Mouse (Mus musculus) heart, adult 8-10 months (tissue): ENCODE data around the gene Hoxc10. TPM values are rescaled to one million over a fixed set of nuclear protein-coding genes. Genes with fewer than 3 reads are reported as not detected.

Source experiments
- DNase-seq: peaks from one replicate; pipeline ENCODE4 v3.0.0; 2022; ENCODE audit warnings: low spot score
- total RNA-seq, 4 experiments: library from RNA; stranded (reverse); gene quantifications; 2 replicates each; pipeline ENCODE4 v1.2.4; 2022

Gene Hoxc10
- total RNA-seq, 4 experiments from 2014 or later, result not detected

- no peak for DNase-seq
Measured at GRCm38 (mm10) chr15:102943468-102943813, 23.2 kb upstream of the Hoxc10 start.

DNA sequence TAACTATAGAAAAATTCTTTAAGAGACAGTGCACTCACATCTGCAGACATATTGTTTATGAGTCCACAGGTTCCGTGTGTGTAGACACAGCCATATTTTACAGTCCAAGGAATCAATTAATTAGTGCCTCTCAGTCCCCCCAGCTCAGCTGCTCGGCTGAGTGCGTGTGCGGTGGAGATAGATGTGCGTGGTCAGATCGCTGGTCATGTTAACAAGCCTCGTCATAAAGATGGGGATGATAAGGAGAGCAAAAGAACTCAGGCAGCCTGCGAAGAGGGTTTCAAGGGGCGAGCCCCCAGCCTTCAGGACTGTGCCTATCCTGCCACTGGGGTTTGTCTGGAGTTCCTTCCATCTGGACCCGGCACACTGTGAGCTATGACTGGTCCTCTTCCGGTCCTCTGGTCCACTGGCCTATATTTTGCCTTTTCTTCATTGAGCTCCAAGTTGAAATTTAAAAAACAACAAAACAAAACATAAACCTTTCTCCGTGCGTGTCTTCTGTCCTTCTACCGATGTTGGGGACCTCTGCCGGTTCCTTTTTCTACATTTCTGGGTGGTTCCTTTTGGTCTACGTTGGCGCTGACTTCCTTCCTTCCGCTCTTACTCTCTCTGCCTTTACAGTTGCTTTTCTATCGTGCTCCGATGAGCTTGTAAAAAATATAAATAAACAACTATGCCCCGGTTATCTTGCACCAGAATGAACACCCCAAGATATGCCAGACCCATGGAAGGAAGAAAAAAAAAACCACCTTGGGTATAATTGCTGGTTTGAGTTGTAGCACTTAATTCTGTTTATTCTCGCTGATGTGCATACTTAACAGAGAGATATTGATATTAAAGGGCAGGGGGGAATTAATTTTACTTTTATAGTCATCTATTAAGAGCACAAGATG, 21.2 kb upstream of the Hoxc10 start:
- DNase-seq, result no peak

DNA sequence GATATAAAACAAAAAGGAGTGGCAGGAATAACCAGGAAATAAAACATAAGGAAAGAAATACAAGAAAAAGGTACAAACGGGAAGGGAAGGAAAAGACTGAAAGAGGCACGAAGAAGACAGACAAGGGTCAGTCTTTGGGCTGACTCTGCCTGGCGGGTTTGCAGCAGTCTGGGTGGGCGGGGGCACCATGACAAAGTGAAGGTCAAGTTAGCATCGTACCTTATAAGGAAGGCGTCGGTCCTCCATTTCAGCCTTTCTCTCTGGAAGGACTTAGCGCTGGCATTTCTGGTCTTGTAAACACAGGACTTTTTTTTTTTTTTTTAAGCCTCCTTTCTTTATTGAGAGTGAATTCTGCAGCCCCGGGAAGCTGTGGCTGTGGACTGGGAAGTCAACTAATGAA, 19.3 kb upstream of the Hoxc10 start:
- DNase-seq, result no peak

DNA sequence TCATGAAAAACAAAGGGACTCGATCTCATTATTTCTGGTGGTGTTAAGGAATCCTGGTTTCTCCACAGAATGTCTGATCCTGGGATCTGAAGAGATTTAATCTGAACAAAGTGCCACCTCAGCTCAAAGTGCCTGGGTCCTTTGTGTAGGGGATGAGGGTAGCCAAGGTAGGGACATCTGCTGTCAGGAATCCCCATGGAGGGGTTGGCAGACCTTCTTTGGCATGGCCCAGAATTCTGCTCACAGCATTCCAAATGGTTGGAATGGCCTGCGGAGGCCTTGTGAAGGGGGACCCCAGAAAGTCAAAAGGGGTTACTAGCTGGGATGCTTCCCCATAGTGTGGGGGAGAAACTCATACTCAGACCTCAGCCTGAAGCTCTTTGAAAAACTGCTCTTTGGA, 17.8 kb upstream of the Hoxc10 start:
- no peak for DNase-seq

DNA sequence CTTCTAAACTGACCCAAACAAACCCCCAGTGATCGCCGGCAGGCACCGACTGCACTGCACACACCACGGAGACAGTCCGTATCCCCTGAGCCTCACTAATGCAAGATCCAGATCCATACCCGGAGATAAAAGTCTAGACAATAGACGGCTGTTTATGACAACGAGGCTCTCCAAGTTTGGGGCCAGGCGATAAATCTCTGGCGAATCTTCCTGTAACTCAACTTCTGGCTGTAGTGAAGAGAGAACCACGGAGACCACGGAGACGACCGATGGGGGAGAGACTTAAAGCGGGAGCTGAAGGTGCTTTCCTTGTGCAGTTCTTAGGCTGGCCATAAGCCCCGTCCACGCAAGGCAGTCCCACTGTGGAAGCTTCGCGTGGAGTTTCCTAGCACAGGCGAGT, 16.9 kb upstream of the Hoxc10 start:
- DNase-seq, result no peak

GRCm38 (mm10) chr15:102950877-102951276, 15.7 kb upstream of the Hoxc10 start:
- DNase-seq, result no peak

GRCm38 (mm10) chr15:102953561-102953960, 13.0 kb upstream of the Hoxc10 start:
- no peak for DNase-seq

DNA sequence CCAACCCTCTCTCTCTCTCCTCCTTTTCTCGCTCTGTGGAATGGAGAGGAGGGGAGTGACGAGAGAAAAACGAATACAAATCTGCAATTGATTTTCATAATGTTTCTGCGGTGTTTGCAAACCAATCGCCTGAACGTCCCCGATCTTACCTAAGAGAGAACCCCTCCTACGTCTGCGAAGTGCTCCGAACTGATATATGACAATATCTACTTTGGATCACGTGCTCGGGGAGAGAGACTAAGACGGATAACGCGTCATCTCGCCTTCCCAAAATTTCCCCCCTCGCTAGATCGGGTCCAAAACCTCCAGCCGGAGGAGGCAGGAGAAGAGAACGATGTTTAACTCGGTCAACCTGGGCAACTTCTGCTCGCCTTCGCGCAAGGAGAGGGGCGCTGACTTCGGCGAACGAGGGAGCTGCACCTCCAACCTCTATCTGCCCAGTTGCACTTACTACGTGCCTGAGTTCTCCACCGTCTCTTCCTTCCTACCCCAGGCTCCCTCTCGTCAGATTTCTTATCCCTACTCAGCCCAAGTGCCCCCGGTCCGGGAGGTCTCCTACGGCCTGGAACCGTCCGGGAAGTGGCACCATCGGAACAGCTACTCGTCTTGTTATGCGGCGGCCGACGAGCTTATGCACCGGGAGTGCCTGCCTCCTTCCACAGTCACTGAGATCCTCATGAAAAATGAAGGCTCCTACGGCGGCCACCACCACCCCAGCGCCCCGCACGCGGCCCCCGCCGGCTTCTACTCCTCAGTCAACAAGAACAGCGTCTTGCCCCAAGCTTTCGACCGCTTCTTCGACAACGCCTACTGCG, 12.2 kb upstream of the Hoxc10 start, which contains the start of gene Hoxc11:
TSS of gene Hoxc11 (plus strand) at position 236 of the 815 bp plus-strand sequence.
- DNase-seq, result no peak

DNA sequence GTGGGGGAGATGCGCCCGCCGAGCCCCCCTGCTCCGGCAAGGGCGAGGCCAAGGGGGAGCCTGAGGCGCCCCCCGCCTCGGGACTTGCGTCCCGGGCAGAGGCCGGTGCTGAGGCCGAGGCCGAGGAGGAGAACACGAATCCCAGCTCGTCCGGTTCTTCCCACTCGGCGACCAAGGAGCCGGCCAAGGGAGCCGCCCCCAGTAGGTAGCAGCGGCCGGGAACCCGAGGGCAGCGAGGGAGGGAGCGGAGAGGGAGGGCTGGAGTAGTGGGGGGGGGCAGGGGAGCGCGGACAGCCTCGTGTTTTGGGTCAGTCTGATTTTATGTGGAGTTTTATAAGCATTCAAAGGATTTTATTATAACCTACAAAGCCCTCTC, 11.6 kb upstream of the Hoxc10 start:
- no peak for DNase-seq

DNA sequence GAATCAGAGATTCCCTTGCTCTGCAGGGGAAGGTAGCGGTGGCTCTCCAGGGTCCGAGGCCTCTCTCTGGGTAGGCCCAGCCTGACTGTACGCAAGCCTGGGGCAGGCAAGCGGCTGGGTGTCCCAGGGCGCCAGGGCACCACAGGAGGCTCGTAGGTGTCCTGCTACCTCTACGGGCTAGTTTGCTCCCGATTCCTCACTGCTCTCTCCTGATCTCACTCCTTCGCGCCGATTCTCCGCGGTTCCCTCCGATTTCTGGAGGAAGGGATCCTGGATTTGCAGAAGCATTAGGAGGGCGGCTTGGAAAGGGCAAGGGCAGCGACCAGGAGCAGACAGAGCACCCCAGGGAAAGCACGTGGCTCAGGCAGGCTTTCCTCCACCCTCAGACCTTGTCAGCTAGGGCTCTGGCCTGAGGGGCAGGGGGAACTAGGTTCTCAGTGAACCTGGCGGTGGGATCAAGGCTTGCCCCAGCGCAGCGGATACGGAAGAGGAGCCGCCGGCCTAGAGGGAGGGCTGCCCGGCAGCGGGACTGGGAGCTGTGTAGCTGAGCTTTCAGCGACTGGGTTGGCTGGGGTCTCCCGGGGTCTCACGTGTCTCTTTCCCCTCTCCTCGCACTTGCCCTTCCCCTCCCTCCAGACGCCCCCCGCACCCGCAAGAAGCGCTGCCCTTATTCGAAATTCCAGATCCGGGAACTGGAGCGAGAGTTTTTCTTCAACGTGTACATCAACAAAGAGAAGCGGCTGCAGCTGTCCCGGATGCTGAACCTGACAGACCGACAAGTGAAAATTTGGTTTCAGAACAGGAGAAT, 10.6 kb upstream of the Hoxc10 start:
- DNase-seq, result no peak

GRCm38 (mm10) chr15:102956906-102957305, 9.7 kb upstream of the Hoxc10 start:
- no peak for DNase-seq

DNA sequence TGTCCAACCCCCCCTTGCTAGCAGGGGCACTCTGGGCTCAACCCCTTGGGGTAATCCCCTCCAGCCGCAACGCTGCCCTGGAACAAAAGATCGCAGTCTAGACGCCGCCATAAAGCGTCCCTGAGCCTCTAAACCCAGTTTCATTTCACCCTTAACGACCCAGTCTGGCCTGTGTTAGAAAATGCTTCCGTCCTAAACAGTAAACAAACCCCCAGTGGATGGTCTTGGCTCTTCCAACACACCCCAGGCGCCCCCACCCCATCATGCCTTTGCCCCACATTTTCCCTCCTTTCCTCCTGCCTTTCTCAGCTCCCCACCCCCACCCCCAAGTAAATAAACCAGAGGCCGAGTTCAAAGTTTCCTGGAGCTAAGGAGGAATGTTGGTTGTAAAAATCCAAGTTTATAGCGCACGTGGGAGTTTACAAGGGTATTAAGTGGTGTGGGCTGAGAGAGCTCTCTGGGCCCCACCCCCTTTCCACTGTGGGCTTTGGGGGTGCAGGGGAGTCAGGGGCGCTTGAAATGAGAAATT, 6.9 kb upstream of the Hoxc10 start:
- no peak for DNase-seq

DNA sequence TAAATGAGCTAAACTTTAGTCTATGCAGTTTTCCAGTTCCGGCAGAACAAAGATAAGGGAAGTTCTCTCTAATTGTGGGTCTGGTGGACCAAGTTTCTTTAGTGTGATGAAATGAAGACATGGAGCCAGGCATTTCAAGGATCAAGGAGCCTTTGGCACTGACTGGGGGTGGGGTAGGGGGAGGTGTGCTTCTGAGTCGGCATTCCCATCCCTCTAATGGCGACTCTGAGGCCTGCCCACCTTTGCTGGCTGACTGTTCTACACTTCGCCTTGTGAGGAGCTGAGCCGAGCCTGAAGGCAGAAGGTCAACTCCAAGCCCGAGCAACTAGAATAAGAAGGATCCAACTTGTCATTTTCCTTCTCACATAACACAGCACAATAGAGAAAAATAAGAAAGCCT, 4.9 kb upstream of the Hoxc10 start:
- no peak for DNase-seq

- DNase-seq, result no peak
Measured at GRCm38 (mm10) chr15:102962492-102962891, 4.1 kb upstream of the Hoxc10 start.

DNA sequence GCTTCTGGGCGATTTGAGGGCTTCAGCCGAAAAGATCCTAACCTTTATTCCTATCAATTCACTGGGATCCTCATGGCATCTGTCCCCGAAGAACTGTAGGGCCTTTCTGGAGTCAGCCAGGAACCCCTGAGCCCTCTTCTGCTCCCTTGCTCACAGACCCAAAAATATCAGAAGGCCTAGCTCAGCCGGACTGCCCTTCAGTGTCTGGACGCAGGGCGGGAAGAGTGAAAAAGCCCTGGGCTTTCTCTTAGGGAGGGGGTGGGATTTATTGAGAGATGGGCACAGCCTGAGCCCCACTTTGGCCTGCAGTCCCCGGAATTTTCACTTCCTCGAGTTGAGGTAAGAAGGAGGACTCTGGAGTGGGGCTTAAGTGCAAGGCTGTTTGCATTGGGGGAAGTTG, 3.3 kb upstream of the Hoxc10 start:
- DNase-seq, result no peak

DNA sequence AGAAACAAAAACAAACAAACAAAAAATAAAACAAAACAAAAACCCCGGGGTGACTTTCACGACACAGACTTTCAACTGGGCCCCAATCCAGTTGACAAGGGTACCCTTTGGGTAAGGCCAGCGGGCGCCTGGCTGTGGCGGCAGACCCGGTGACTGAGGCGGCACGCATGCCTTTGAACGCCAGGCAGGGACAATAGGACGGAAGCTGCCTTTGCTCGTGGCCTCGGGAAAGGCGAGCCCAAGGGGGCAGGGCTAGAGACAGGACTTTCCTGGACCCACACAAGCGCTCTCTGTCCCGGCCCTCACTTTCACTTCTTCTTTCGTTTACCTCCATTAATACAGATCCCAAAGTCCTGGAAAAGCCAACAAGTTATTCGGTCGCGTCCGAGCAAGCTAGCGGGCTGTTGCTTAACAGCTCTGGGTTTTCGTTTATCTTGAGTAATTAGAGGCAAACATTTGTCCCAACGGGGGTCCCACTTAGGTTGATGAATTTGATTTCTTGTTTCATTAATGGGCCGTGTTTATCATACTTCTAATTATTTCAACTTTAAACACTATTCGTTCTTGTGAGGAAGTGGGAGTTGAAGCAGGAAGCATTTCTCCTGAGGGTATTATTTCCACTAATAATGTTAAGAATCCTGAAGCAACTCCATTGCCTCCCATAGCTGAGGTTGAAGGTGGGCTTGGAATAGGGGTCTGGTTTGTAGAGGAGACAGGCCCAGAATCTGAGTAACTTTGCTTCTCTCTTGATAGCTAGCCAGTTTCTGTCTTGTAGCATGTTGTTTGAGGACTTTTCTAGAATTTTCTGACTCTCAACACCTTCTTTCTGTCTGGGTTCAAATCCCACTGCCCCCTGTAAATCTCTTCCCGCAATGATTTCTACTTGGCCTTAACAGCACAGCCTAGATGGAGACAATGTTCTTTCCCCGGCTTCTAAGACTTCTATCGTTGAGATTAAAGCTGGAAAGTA, 2.6 kb upstream of the Hoxc10 start:
- DNase-seq, result no peak

GRCm38 (mm10) chr15:102965003-102965891, 1.3 kb upstream of the Hoxc10 start:
- DNase-seq, result no peak

DNA sequence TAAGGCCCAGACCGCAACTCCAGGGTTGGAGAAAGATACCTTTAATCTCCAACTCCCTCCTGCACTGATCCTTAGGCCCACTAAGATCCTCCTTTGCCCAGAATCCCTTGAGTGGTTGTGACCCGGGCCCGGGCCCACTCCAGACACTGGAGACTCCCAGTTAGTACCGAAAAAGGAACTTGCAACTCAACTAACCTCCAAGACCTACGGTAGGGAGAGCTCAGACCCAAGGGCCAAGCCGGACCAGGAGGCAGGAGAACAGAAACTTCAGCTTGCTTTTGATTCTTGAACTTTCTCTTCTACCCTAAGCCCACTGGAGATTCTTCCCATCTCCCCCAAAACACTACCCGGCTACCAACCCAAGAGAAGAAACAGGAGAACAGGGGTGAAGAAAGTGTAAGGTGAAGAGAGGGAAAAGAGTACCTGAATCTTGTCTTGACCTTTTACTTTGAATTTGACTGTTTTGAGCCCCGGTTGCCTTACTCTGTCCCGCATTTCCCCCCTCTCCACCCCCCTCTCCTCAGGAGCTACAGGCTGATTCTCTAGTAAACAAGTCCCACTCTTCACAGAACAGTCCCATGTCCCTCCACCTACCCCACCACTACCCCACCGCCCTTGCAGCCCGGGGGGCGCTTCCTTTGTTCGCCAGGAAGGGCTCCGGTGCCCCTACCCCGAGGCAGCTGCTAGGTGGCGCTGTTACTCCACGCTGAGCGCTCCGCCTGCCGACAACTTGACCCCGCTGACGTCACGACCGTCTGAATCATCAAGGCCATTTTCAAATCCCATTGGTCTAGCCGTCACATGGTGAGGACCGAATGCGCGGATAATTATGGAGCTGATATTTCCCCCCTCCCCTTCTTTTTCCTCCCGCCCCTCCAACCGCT, 462 bp upstream of the Hoxc10 start:
- no peak for DNase-seq

DNA sequence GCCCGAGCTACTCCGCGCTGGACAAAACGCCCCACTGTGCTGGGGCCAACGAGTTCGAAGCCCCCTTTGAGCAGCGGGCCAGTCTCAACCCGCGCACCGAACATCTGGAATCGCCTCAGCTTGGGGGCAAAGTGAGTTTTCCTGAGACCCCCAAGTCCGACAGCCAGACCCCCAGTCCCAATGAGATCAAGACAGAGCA, 615 bp downstream of the Hoxc10 start, which contains the start of gene Hoxc5:
TSS of gene Hoxc5 (plus strand) at position 132 of the 199 bp plus-strand sequence.
- DNase-seq, result no peak
